Mouse (Mus musculus) cerebellum, adult 8-10 months (tissue): ENCODE data around the gene Fxn.
"Not testable (repeated sequence)": the region's sequence is repeated elsewhere in the genome, so short reads cannot be mapped to it uniquely, and the experiment has no call there.

ENCODE experiments used
- DNase-seq: peaks from one replicate; pipeline ENCODE4 v3.0.0; 2022

Gene Fxn

GRCm38 (mm10) chr19:24241799-24242546, 38.4 kb downstream of the Fxn start:
- no peak for DNase-seq

GRCm38 (mm10) chr19:24241271-24241670, 39.1 kb downstream of the Fxn start:
- no peak for DNase-seq

- DNase-seq, result no peak
Observed at GRCm38 (mm10) chr19:24238011-24238410, 42.4 kb downstream of the Fxn start.

- not testable (repeated sequence) for DNase-seq
Observed at GRCm38 (mm10) chr19:24232356-24232755, 48.0 kb downstream of the Fxn start.

- no peak for DNase-seq
Observed at GRCm38 (mm10) chr19:24225305-24225696, 55.1 kb downstream of the Fxn start.

GRCm38 (mm10) chr19:24224500-24225304, 55.7 kb downstream of the Fxn start, which contains the start of gene Tjp2:
Gene Tjp2, minus strand, starts transcription at chr19:24225030.
- peak; percentile 7 for DNase-seq

- no peak for DNase-seq
Observed at GRCm38 (mm10) chr19:24223851-24224251, 56.6 kb downstream of the Fxn start.

GRCm38 (mm10) chr19:24221455-24221854, 59.0 kb downstream of the Fxn start:
- no peak for DNase-seq

GRCm38 (mm10) chr19:24220795-24221445, 59.5 kb downstream of the Fxn start:
- no peak for DNase-seq

GRCm38 (mm10) chr19:24219011-24219410, 61.4 kb downstream of the Fxn start:
- DNase-seq, result no peak

GRCm38 (mm10) chr19:24218291-24218690, 62.1 kb downstream of the Fxn start:
- DNase-seq, result no peak

GRCm38 (mm10) chr19:24217851-24218250, 62.6 kb downstream of the Fxn start:
- no peak for DNase-seq

GRCm38 (mm10) chr19:24216771-24217170, 63.6 kb downstream of the Fxn start:
- DNase-seq, result no peak

GRCm38 (mm10) chr19:24214939-24215338, 65.5 kb downstream of the Fxn start:
- DNase-seq, result no peak

GRCm38 (mm10) chr19:24213299-24213698, 67.1 kb downstream of the Fxn start:
- no peak for DNase-seq

- DNase-seq, result no peak
Observed at GRCm38 (mm10) chr19:24212552-24213249, 67.7 kb downstream of the Fxn start.
